Mouse (Mus musculus): ENCODE measurements around the gene Nepn. TPM values are rescaled to one million over a fixed set of nuclear protein-coding genes. Genes with fewer than 3 reads are reported as not detected.
"Not testable (repeated sequence)": the region's sequence is repeated elsewhere in the genome, so short reads cannot be mapped to it uniquely, and the experiment has no call there.

The Nepn gene
- not detected for polyA plus RNA-seq (2017; shearing (Covaris generic))

- no peak for ATAC-seq
These were observed at the start of gene Nepn for GRCm38 (mm10) chr10:52388922-52389430. Gene Nepn, plus strand, starts transcription at chr10:52388972.

- not testable (repeated sequence) for ATAC-seq
These were observed 45.4 kb upstream of the Nepn start for GRCm38 (mm10) chr10:52343324-52343723.

GRCm38 (mm10) chr10:52353184-52353583 lies 35.6 kb upstream of the Nepn start:
- ATAC-seq: no peak

GRCm38 (mm10) chr10:52358467-52358866 lies 30.3 kb upstream of the Nepn start, which contains the start of gene Gm26741:
Gene Gm26741, plus strand, starts transcription at chr10:52358767.
- ATAC-seq: no peak

GRCm38 (mm10) chr10:52360241-52360735 lies 28.5 kb upstream of the Nepn start:
- no peak for ATAC-seq

GRCm38 (mm10) chr10:52360862-52361609 lies 27.7 kb upstream of the Nepn start:
- no peak for ATAC-seq

- no peak for ATAC-seq
These were observed 20.4 kb upstream of the Nepn start for GRCm38 (mm10) chr10:52368376-52368775.

- no peak for ATAC-seq
These were observed 14.9 kb upstream of the Nepn start for GRCm38 (mm10) chr10:52373834-52374233.

- no peak for ATAC-seq
These were observed 14.1 kb upstream of the Nepn start for GRCm38 (mm10) chr10:52374651-52375050.

- no peak for ATAC-seq
These were observed 12.3 kb upstream of the Nepn start for GRCm38 (mm10) chr10:52376422-52376821.

GRCm38 (mm10) chr10:52377813-52378212 lies 11.0 kb upstream of the Nepn start:
- no peak for ATAC-seq

GRCm38 (mm10) chr10:52381321-52381801 lies 7.4 kb upstream of the Nepn start:
- peak; percentile 30 for ATAC-seq

GRCm38 (mm10) chr10:52381845-52382591 lies 6.8 kb upstream of the Nepn start, which contains the start of gene Gopc:
Gene Gopc, minus strand, starts transcription at chr10:52382124.
- ATAC-seq: peak; percentile 87

- no peak for ATAC-seq
These were observed 5.8 kb upstream of the Nepn start for GRCm38 (mm10) chr10:52383022-52383421.

GRCm38 (mm10) chr10:52383522-52383921 lies 5.2 kb upstream of the Nepn start:
- no peak for ATAC-seq

- peak; percentile 21 for ATAC-seq
These were observed 3.8 kb upstream of the Nepn start for GRCm38 (mm10) chr10:52384823-52385610.

- ATAC-seq: no peak
These were observed 1.6 kb upstream of the Nepn start for GRCm38 (mm10) chr10:52387192-52387591.

- no peak for ATAC-seq
These were observed 666 bp downstream of the Nepn start for GRCm38 (mm10) chr10:52389438-52389837.

- ATAC-seq: no peak
These were observed 2.4 kb downstream of the Nepn start for GRCm38 (mm10) chr10:52391208-52391607.

- no peak for ATAC-seq
These were observed 7.9 kb downstream of the Nepn start for GRCm38 (mm10) chr10:52396647-52397046.

GRCm38 (mm10) chr10:52398715-52399114 lies 9.9 kb downstream of the Nepn start:
- no peak for ATAC-seq

GRCm38 (mm10) chr10:52399722-52400121 lies 10.9 kb downstream of the Nepn start:
- ATAC-seq: no peak
